Mouse (Mus musculus): Measurements from ENCODE around the gene Cacna1a. TPM values are rescaled to one million over a fixed set of nuclear protein-coding genes. Genes with fewer than 3 reads are reported as not detected.
"Not testable (repeated sequence)": the region's sequence is repeated elsewhere in the genome, so short reads cannot be mapped to it uniquely, and the experiment has no call there.

Cacna1a gene
- total RNA-seq, 2 experiments from 2014 or later = 3.9 to 9.6 TPM

GRCm38 (mm10) chr8:84585311-84585710 lies 197.1 kb downstream of the Cacna1a start:
- no peak for DNase-seq (ENCODE audit: low spot score in 2 of 2)

- no peak for DNase-seq (ENCODE audit: low spot score in 2 of 2)
Measured at GRCm38 (mm10) chr8:84586221-84586620, 198.0 kb downstream of the Cacna1a start.

GRCm38 (mm10) chr8:84588498-84588897 lies 200.3 kb downstream of the Cacna1a start:
- DNase-seq (ENCODE audit: low spot score in 2 of 2) = peak in 1 of 2 experiments; percentile 23

- DNase-seq (ENCODE audit: low spot score in 2 of 2) = peak; percentile 82
Measured at GRCm38 (mm10) chr8:84592015-84592662, 203.9 kb downstream of the Cacna1a start.

GRCm38 (mm10) chr8:84593143-84593542 lies 204.9 kb downstream of the Cacna1a start:
- no peak for DNase-seq (ENCODE audit: low spot score in 2 of 2)

- DNase-seq (ENCODE audit: low spot score in 2 of 2) = peak; percentile 70 to 76
Measured at GRCm38 (mm10) chr8:84594099-84594780, 206.0 kb downstream of the Cacna1a start.

- DNase-seq (ENCODE audit: low spot score in 2 of 2) = peak; percentile 41 to 46
Measured at GRCm38 (mm10) chr8:84595648-84596047, 207.4 kb downstream of the Cacna1a start.

- no peak for DNase-seq (ENCODE audit: low spot score in 2 of 2)
Measured at GRCm38 (mm10) chr8:84599401-84599800, 211.2 kb downstream of the Cacna1a start.

- DNase-seq (ENCODE audit: low spot score in 2 of 2) = no peak
Measured at GRCm38 (mm10) chr8:84600311-84600907, 212.2 kb downstream of the Cacna1a start.

GRCm38 (mm10) chr8:84601221-84601751 lies 213.0 kb downstream of the Cacna1a start:
- no peak for DNase-seq (ENCODE audit: low spot score in 2 of 2)

- DNase-seq (ENCODE audit: low spot score in 2 of 2) = no peak
Measured at GRCm38 (mm10) chr8:84614512-84615223, 226.4 kb downstream of the Cacna1a start.

GRCm38 (mm10) chr8:84615666-84616485 lies 227.6 kb downstream of the Cacna1a start:
- no peak for DNase-seq (ENCODE audit: low spot score in 2 of 2)

- no peak for DNase-seq (ENCODE audit: low spot score in 2 of 2)
Measured at GRCm38 (mm10) chr8:84617005-84617404, 228.8 kb downstream of the Cacna1a start.

- DNase-seq (ENCODE audit: low spot score in 2 of 2) = no peak
Measured at GRCm38 (mm10) chr8:84621102-84621625, 232.9 kb downstream of the Cacna1a start.

GRCm38 (mm10) chr8:84623425-84623824 lies 235.2 kb downstream of the Cacna1a start:
- DNase-seq (ENCODE audit: low spot score in 2 of 2) = not testable (repeated sequence)

- DNase-seq (ENCODE audit: low spot score in 2 of 2) = no peak
Measured at GRCm38 (mm10) chr8:84629586-84629985, 241.3 kb downstream of the Cacna1a start.

GRCm38 (mm10) chr8:84630145-84630544 lies 241.9 kb downstream of the Cacna1a start:
- no peak for DNase-seq (ENCODE audit: low spot score in 2 of 2)

GRCm38 (mm10) chr8:84631813-84632212 lies 243.6 kb downstream of the Cacna1a start:
- no peak for DNase-seq (ENCODE audit: low spot score in 2 of 2)

- no peak for DNase-seq (ENCODE audit: low spot score in 2 of 2)
Measured at GRCm38 (mm10) chr8:84633841-84634584, 245.8 kb downstream of the Cacna1a start.

Data from adrenal gland, adult 18-20 months (tissue).